Mouse (Mus musculus): ENCODE measurements around the gene Ctcf.

DNA sequence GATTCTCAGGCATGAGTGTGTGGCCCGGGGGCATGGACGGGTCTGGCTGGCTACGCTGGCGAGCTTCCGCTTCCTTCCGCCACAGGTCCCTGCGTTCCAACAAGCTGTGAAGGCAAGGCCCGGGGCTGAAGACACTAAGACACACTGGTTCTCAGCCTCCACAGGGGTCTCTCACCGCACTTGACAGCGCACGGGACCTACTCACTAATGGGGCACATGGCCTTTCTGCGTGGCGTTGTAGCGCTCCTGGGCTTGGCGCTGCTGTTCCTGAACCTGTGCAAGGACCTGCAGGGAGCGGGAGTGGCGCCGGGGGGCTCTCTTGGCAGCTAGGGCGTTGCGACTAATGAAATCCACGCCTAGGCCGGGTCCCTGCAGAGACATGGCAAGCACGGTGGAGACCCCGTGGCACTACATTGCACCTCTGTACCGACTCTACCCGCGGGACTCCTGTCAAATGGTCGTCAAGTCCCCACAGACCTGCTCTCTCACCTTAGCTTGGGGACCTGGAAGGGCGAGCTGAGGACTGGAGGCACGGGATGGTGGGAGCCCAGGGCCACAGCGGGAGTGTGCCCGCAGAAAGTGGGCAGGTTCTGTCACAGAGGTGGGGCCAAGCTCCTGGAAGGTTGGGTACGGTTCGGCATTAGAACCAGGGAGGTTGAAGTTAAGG lies 67.9 kb downstream of the Ctcf start:
- TF ChIP-seq POLR2A (IDR thresholded peaks at IDR 0.05; ENCODE audit: control insufficient read depth, low read depth, low read length) (no peak), CTCF (IDR thresholded peaks at IDR 0.05; ENCODE audit: control insufficient read depth, insufficient read depth, insufficient replicate concordance, low read depth, low read length) (no peak)

All from testis, adult 2 months (tissue).